Mouse (Mus musculus) G1E (cell line): ENCODE results near the gene Schip1. TPM values are rescaled to one million over a fixed set of nuclear protein-coding genes. Genes with fewer than 3 reads are reported as not detected.

Experiments
- ATAC-seq: 2 replicates; pipeline ENCODE4 v1.8.0; 2016; ENCODE audit warnings: mild to moderate bottlenecking; ENCODE audit not compliant: insufficient number of reproducible peaks, poor library complexity, low FRiP score, severe bottlenecking; ENCODE audit errors: extremely low read depth
- DNase-seq: peaks from one replicate; pipeline ENCODE4 v3.0.0; 2012; ENCODE audit warnings: low spot score
- H3K27me3 ChIP-seq: 2 replicates; pipeline ENCODE4 v1.6.1; 2012; ENCODE audit warnings: mild to moderate bottlenecking, low read length, inconsistent platforms; ENCODE audit not compliant: insufficient read depth
- H3K36me3 ChIP-seq: replicated peaks from 2 replicates; pipeline ENCODE3; 2012; ENCODE audit warnings: mild to moderate bottlenecking, inconsistent platforms
- H3K4me1 ChIP-seq: 2 replicates; pipeline ENCODE4 v1.6.1; 2012; ENCODE audit warnings: low read depth, low read length, inconsistent platforms, mixed read lengths; ENCODE audit not compliant: insufficient read depth
- H3K4me3 ChIP-seq: 2 replicates; pipeline ENCODE4 v1.5.1; 2012; ENCODE audit warnings: low read depth, mild to moderate bottlenecking, inconsistent platforms, low read length, moderate library complexity, mixed read lengths
- H3K9me3 ChIP-seq: replicated peaks from 2 replicates; pipeline ENCODE4 v1.6.1; 2012; ENCODE audit warnings: inconsistent platforms
- CTCF ChIP-seq: IDR thresholded peaks from 2 replicates; pipeline ENCODE4 v1.5.1; 2012; ENCODE audit warnings: low read depth, low read length, inconsistent platforms, mixed read lengths
- GATA1 ChIP-seq: IDR thresholded peaks from 2 replicates; pipeline ENCODE4 v1.6.1; 2012; ENCODE audit warnings: borderline replicate concordance, low read length, inconsistent platforms, mixed read lengths
- GATA2 ChIP-seq: IDR thresholded peaks from 2 replicates; pipeline ENCODE4 v1.6.1; 2012; ENCODE audit warnings: low read depth, low read length, inconsistent platforms, borderline replicate concordance
- POLR2AphosphoS5 ChIP-seq: IDR thresholded peaks from 2 replicates; pipeline ENCODE4 v1.6.1; 2012; ENCODE audit warnings: low read depth, low read length, inconsistent platforms; ENCODE audit not compliant: insufficient replicate concordance
- TAL1 ChIP-seq: conservative IDR thresholded peaks from 2 replicates; pipeline ENCODE4 v1.6.1; 2012; ENCODE audit warnings: low read depth, low read length, inconsistent platforms, mixed read lengths
- polyA plus RNA-seq: library from polyadenylated mRNA; stranded (reverse); fragments of >175 nt; gene quantifications from 2 replicates; pipeline ENCODE4 v1.2.3, GENCODE M21; 2012
- total RNA-seq, 2 experiments: library from RNA; stranded (forward) in 1 of 2; stranded (reverse) in 1 of 2; fragments of 200-1000 nt in 1 of 2; fragments of >200 nt in 1 of 2; fragmentation: Nextera tagmentation in 1 of 2; gene quantifications; 2 replicates each; pipeline ENCODE4 v1.2.3; 2014 to 2017

The Schip1 gene
- total and polyA plus RNA-seq, 3 experiments = 0.16 TPM; not detected in 2

DNA sequence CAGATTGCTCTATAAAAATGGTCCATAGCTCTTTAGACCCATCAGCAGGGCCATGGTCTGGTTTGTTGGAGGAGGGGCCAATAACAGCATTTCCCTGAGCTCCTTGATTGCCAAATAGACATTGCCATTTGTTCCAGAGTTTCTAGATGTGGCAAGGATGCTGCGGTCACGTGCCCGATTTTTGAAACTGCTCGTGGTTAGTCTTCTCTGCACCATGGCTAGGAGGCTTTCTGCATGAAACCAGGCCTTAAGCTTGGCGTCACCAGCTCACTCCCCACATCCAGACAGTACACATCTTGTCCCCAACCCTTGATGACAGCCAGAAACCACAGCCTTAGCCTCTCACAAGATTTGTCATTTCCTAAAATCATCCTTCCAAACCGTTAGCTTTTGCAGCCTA is 559.9 kb downstream of the Schip1 start:
- no peak for TF ChIP-seq GATA1
- TF ChIP-seq POLR2AphosphoS5 = no peak
- no peak for TF ChIP-seq TAL1
- no peak for TF ChIP-seq CTCF
- TF ChIP-seq GATA2 = no peak
- H3K9me3 ChIP-seq = peaks cover 42% of the 10 kb centered on the region
- no peak for DNase-seq
- H3K27me3 ChIP-seq = no peaks in the 10 kb centered on the region
- ATAC-seq = no peak
- no peaks in the 10 kb centered on the region for H3K36me3 ChIP-seq
- no peak overlapping the region for H3K4me3 ChIP-seq
- H3K4me1 ChIP-seq = no peaks in the 10 kb centered on the region

DNA sequence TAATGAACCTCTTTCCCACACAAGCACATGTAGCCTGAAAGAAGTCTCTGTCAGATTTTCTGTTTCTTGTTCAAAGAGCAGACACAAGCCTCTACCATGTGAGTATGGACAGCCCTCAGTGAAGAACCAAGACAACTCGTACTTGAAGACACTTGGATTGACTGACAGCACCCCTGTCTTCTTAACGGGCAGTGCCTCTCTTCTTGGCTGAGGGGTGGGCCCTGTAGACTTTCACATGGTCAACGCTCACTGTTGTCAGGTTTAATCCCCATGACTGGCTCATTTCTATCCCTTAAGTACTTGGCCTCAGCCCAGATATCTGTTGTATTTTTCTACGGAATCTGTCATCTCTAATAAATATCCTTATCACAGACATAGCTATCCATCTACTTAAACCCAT is 565.7 kb downstream of the Schip1 start:
- Histone ChIP-seq H3K27me3 (no peaks in the 10 kb centered on the region), H3K9me3 (peaks cover 26% of the 10 kb centered on the region), H3K36me3 (no peaks in the 10 kb centered on the region), H3K4me3 (no peak overlapping the region), H3K4me1 (no peaks in the 10 kb centered on the region)
- no peak for ATAC-seq
- TF ChIP-seq GATA1 (no peak), CTCF (no peak), GATA2 (no peak), TAL1 (no peak), POLR2AphosphoS5 (no peak)
- DNase-seq = no peak

DNA sequence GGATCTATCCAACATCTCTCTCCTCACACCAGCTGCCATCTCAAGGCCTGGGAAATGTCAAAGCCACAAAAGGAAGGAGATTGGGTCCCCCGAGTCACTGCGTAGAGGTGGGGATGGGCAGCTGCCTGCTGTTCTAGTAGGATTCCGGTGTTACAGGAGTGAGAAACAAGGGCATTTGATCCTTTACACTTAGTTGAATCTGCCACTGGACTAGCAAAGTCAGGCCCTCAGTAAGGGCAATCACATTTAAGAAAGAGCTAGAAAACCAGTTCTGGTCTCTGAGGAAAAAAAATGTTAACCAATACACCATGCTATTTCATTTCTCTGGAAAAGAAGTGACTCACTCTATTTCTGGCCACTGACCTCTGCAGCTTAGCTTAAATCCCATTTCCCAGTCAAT is 566.2 kb downstream of the Schip1 start:
- TF ChIP-seq TAL1 (no peak), POLR2AphosphoS5 (no peak), CTCF (no peak), GATA2 (no peak), GATA1 (no peak)
- Histone ChIP-seq H3K36me3 (no peaks in the 10 kb centered on the region), H3K27me3 (no peaks in the 10 kb centered on the region), H3K9me3 (peaks cover 22% of the 10 kb centered on the region), H3K4me3 (no peak overlapping the region), H3K4me1 (no peaks in the 10 kb centered on the region)
- no peak for ATAC-seq
- no peak for DNase-seq

DNA sequence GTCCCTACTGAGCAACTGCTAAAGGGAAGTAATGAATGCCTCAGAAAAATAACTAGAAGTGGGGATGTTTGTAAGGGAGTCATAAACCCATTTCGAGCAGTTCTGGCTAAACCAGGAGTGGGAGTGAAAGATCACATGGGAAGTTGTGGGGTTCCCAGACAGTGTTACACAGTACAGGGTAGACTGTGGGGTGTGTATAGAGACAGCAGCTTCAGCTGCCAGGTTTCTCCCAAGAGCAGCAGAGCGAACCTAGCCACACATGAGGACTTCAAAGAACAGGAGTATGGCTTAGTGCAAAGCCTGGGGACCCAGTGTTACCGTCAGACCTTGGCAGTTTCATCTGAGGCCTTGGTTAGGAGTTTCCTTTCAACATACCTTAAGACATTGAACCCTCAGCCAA is 568.1 kb downstream of the Schip1 start:
- DNase-seq = no peak
- ATAC-seq = no peak
- no peak overlapping the region for H3K4me3 ChIP-seq
- no peaks in the 10 kb centered on the region for H3K4me1 ChIP-seq
- H3K36me3 ChIP-seq = no peaks in the 10 kb centered on the region
- TF ChIP-seq GATA2 (no peak), CTCF (no peak), TAL1 (no peak), GATA1 (no peak), POLR2AphosphoS5 (no peak)
- peaks cover 11% of the 10 kb centered on the region for H3K9me3 ChIP-seq
- no peaks in the 10 kb centered on the region for H3K27me3 ChIP-seq

DNA sequence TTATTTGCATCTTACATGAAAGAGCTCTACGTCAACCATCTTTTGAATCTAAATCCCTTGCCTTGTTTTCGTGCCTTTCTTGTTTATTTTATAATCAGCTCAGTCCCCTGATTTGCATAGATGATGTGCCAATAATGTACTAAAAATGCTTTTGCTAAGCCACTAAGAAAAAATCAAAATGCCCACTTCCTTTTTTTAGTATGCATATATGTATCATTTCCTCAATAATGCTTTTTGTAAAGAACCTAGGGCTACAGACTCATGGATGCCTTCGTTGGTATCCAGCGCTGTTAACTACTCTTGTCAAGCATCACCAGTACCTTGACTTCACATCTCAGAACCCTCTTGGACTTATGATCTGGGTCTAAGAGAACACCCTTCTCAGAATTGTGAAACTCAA is 569.0 kb downstream of the Schip1 start:
- peaks cover 15% of the 10 kb centered on the region for H3K9me3 ChIP-seq
- TF ChIP-seq GATA2 (no peak), GATA1 (no peak), CTCF (no peak), TAL1 (no peak), POLR2AphosphoS5 (no peak)
- no peaks in the 10 kb centered on the region for H3K4me1 ChIP-seq
- no peak overlapping the region for H3K4me3 ChIP-seq
- ATAC-seq = no peak
- no peaks in the 10 kb centered on the region for H3K36me3 ChIP-seq
- DNase-seq = no peak
- H3K27me3 ChIP-seq = no peaks in the 10 kb centered on the region

DNA sequence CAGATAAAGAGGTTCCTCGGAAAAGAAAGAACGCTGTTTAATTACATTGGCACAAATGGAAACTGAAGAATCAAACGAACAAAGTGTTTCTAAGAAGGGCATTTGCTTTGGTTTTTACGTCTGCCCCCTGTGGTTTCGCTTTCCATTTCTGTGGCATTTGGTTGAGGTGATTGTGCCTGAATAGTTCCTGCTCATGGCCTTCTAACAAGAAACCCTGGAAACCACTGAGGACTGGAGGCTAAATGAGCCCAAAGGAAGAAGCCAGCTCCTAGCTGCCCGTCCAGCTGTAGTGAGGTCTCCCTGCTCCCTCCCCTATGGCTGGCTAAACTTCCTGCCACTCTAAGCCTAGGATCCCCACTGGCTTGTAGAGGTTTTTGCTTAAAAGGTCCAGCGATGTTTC is 573.4 kb downstream of the Schip1 start:
- H3K4me3 ChIP-seq = no peak overlapping the region
- no peak for DNase-seq
- H3K4me1 ChIP-seq = no peaks in the 10 kb centered on the region
- H3K36me3 ChIP-seq = no peaks in the 10 kb centered on the region
- ATAC-seq = no peak
- H3K9me3 ChIP-seq = peaks cover 19% of the 10 kb centered on the region; the same call in 1 of the 2 replicates
- no peaks in the 10 kb centered on the region for H3K27me3 ChIP-seq
- TF ChIP-seq TAL1 = no peak
- TF ChIP-seq GATA1 = no peak
- no peak for TF ChIP-seq GATA2
- TF ChIP-seq CTCF = no peak
- TF ChIP-seq POLR2AphosphoS5 = no peak

DNA sequence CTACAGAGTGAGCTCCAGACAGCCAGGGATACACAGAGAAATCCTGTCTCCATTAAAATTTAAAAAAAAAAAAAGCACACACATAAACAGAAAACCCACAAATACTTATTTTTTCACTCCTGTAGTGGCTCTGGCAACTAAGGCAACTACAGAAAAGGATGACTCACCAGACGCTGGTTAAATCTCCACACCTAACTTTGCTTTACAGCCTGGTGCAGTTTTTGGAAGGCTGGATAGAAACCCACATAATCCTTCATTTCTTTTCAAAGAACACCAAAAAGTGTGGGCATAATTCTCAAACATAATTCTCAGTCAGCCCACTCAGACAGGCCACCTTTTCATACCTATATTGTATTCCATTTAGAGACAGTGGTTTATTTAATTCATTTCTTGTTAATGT is 574.1 kb downstream of the Schip1 start:
- TF ChIP-seq POLR2AphosphoS5 (no peak), CTCF (no peak), TAL1 (no peak), GATA1 (no peak), GATA2 (no peak)
- Histone ChIP-seq H3K27me3 (no peaks in the 10 kb centered on the region), H3K36me3 (no peaks in the 10 kb centered on the region), H3K9me3 (peaks cover 23% of the 10 kb centered on the region), H3K4me1 (no peaks in the 10 kb centered on the region), H3K4me3 (no peak overlapping the region)
- ATAC-seq (no peak), DNase-seq (no peak)
